In genomic region chr10:3973589-3974070, GRCm38 (mm10) we compare ENCODE assay signal across 8 mouse cellular contexts. TPM values are rescaled to one million over a fixed set of nuclear protein-coding genes. Genes with fewer than 3 reads are reported as not detected.
DNase-seq lines count a peak whose midpoint lies in the region; ATAC-seq lines count a peak whose summit lies in the region.

No protein-coding gene starts in this region.

- H3K36me3 ChIP-seq in intestine, embryonic 14.5 days (ENCODE audit: control insufficient read depth, insufficient read depth, low read length): no peaks in the 10 kb centered on the region
- H3K36me3 ChIP-seq in midbrain, embryonic 10.5 days: peaks cover 5% of the 10 kb centered on the region

- peaks cover 25% of the 10 kb centered on the region for H3K4me1 ChIP-seq in intestine, embryonic 14.5 days (replicated peaks; ENCODE audit: control insufficient read depth, insufficient read depth, low read length)
- peaks cover 34% of the 10 kb centered on the region for H3K4me1 ChIP-seq in midbrain, embryonic 10.5 days

- H3K4me3 ChIP-seq in intestine, embryonic 14.5 days (ENCODE audit: low read depth, low read length): peak overlapping the region; percentile 83
- peak overlapping the region; percentile 65 for H3K4me3 ChIP-seq in midbrain, embryonic 10.5 days

- H3K9me3 ChIP-seq in intestine, embryonic 14.5 days (ENCODE audit: control insufficient read depth, low read length): no peaks in the 10 kb centered on the region
- no peaks in the 10 kb centered on the region for H3K9me3 ChIP-seq in midbrain, embryonic 10.5 days (replicated peaks)

- peak; percentile 90 to 91 for DNase-seq in adrenal gland, adult 18-20 months (ENCODE audit: low spot score in 2 of 2)
- DNase-seq in embryo, embryonic 11 days: peak; percentile 92
- peak; percentile 86 for DNase-seq in gastrocnemius, postnatal 25 days
- DNase-seq in intestine, embryonic 14.5 days (ENCODE audit: low spot score): no peak
- DNase-seq in left cerebral cortex, postnatal 36 days (ENCODE audit: low spot score in 2 of 2): peak; percentile 86 to 89
- peak; percentile 86 for DNase-seq in midbrain, embryonic 10.5 days (ENCODE audit: low spot score)
- peak; percentile 77 to 78 for DNase-seq in right cerebral cortex, postnatal 36 days (ENCODE audit: low spot score in 2 of 2)
- peak; percentile 92 for DNase-seq in yolk sac, embryonic 10.5 days (ENCODE audit: low spot score)

- H3K27me3 ChIP-seq in intestine, embryonic 14.5 days (replicated peaks; ENCODE audit: control insufficient read depth, insufficient read depth, low read length): no peaks in the 10 kb centered on the region
- H3K27me3 ChIP-seq in midbrain, embryonic 10.5 days (ENCODE audit: low read depth, poor library complexity, severe bottlenecking): no peaks in the 10 kb centered on the region

- H3K27ac ChIP-seq in intestine, embryonic 14.5 days (ENCODE audit: low read depth): peak overlapping the region; percentile 97
- peak overlapping the region; percentile 95 for H3K27ac ChIP-seq in midbrain, embryonic 10.5 days (replicated peaks)

- H3K4me2 ChIP-seq in intestine, embryonic 14.5 days (ENCODE audit: low read length): peak overlapping the region; percentile 81

- H3K9ac ChIP-seq in intestine, embryonic 14.5 days (ENCODE audit: low read length): peak overlapping the region; percentile 85

- intact Hi-C loops in left cerebral cortex, postnatal 36 days (cut with DNase I): no loop called here

- WGBS in intestine, embryonic 14.5 days: under 1% methylated on average over 39 of the region's 39 CpGs
- under 1% methylated on average over 39 of the region's 39 CpGs for WGBS in midbrain, embryonic 10.5 days

- peak; percentile 91 for ATAC-seq in intestine, embryonic 14.5 days (replicated peaks; ENCODE audit: low FRiP score, low TSS enrichment, low read depth)

RNA-seq across cellular contexts. Expression of gene Mthfd1l, which starts 0.7 kb away (rescaled TPM):
- 1 to 10 TPM; 2.4 to 3.7 TPM for total RNA-seq in adrenal gland, adult 18-20 months (2021)
- total RNA-seq in gastrocnemius, postnatal 25 days (2021): 1 to 10 TPM in 1 of 2 experiments, under 1 TPM in 1; 0.59 to 1.1 TPM
- polyA plus RNA-seq in intestine, embryonic 14.5 days (2014; fragmentation: Nextera tagmentation; extraction: Ambion mirVana): 23.9 and 27.5 TPM in 2 replicates
- total RNA-seq in left cerebral cortex, postnatal 36 days (2021): 10 to 100 TPM; 12.3 to 13.0 TPM
- polyA plus RNA-seq in midbrain, embryonic 10.5 days (2016; fragmentation: Nextera tagmentation; extraction: Ambion mirVana): 20.2 and 25.2 TPM in 2 replicates
